Mouse (Mus musculus) cerebellum, adult 9-11 months (tissue): ENCODE data around the gene Palld.

Experiments used
- DNase-seq: peaks from one replicate; pipeline ENCODE4 v3.0.0; 2022

Palld gene

DNA sequence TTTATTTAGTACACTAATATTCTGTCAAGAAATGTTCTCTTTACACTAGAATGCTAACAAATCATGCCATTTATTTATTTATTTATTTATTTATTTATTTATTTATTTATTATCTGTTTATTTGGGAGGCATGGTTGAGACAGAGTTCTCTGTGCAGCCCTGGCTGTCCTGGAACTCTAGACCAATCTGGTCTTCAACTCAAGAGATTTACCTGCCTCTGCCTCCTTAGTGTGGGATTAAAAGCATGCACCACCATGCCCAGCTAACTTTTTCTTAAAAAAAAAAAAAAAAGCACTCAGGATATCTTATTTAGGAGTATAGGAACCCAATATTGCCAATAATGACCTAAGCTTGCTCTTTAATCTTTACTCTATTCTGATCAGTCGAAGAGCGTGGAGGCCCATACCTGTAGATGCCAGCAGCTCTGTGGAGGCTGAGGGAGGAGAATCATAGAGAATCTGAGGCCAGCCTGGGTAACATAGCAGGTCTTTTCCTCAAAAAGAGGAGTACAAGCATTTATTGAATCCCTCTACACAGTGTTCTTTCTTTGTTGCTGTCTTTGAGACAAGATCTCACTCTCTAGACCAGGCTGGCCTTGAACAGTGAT, 415.5 kb downstream of the Palld start:
- DNase-seq: no peak

DNA sequence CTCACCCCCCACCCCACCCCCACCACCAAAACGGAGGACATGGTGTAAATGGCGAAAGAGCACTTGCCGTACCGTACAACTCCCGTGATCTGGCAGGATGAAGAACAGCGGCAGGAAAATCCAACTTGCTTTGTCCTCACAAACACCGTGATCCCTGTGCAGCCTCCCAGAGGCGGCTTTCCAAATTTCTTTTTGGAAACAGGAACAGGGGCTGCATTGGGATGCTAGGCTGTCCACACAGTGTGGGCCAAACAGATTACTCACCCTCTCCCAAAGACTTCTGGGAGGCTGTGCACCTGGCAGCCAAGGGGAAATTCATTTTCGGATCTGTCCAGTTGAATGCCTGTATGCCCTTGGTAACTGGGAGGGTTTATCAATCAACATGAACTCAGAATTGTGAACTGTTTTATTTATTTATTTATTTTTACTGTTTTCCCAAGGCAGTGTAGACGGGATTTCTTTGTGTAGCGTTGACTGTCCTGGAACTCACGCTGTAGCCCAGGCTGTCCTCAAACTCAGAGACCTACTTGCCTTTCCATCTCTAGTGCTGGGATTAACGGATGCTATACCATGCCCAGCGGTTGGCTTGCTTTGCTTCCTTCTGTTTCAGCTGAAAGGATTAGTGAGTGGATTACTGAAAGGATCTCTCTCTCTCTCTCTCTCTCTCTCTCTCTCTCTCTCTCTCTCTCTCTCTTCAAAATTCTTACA, 422.1 kb downstream of the Palld start:
- DNase-seq: no peak

DNA sequence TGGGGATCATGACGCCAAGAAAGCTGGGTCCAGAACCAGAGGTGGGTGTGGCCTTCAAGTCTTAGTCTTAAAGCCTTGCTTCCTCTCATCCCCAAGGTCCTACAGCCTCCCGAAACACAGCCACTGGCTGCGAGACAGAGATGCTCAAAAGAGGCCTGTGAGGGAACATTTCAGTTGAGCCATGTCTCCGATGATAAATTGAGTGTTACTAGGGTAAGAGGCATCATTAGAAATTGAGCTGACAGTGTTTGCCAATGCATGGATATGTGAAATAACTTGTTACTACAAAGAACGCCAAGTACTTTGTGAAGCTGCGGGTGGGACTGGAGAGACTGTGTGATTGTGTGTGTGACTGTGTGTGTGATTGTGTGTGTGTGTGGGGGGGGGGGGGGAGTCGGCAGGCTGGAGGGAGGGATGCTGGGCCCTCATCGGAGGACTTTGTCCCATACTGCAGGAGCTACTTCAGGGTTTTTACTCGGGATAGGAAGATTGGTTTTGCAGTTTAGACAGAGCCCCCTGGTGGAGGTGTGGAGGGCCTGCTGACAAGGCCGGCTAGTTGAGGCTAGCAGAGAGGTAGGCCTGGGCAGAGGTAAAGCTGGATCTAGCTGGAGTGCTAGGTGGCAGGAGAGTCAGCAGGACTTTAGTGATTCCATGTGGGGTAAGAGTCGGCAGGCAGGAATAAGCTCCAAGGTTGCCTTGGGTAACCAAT, 422.8 kb downstream of the Palld start:
- DNase-seq: no peak

DNA sequence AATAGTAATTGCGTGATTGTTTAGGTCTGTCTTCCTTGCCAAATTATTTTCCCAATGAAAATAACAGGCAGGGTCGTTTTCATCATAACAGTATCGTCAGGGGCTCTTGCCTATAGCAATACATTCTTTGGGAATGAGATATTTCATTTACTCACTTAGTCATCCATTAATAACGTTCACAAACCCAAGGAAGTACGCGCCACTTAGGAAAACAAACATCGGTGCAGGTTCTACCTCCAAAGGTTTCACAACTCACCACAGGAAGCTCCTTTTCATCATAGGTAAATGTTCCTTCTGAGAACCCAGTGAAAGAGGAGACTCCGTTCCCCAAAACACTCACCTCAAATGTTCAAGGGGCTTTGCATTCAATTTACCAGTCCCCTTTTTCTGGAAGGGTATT, 423.7 kb downstream of the Palld start:
- no peak for DNase-seq

DNA sequence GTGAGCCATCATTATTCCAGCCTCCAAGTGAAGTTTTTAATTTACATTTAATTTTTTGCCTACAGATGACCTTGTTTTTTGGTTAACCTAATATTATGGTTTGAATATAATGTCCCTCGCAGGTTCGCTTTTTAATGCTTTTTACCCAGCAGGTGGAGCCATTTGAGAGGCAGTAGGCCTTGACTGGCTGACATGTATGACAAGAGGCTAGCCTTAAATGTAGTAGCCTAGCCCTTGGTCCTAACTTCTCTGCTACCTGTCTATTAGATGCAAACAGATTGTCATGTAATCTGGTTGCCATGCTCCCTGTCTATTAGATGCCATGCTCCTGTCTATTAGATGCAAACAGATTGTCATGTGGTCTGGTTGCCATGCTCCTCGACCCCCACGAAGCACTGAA, 424.3 kb downstream of the Palld start:
- no peak for DNase-seq

DNA sequence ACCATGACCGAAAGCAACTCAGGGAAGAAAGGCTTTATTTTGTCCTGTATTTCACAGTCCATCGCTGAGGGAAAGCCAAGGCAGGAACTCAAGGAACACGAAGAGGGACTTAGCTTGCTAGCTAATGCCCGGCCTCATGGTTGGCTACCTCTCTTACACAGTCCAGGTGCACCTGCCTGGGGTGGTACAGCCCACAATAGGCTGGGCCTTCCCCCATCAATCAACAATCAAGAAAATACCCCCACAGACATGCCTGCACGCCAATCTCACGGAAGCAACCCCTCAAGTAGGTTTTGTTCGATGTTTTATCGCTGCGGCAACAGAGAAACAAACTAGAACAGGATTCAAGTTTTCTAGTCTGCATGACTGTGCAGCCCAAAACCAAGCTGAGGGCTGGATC, 426.3 kb downstream of the Palld start:
- no peak for DNase-seq

DNA sequence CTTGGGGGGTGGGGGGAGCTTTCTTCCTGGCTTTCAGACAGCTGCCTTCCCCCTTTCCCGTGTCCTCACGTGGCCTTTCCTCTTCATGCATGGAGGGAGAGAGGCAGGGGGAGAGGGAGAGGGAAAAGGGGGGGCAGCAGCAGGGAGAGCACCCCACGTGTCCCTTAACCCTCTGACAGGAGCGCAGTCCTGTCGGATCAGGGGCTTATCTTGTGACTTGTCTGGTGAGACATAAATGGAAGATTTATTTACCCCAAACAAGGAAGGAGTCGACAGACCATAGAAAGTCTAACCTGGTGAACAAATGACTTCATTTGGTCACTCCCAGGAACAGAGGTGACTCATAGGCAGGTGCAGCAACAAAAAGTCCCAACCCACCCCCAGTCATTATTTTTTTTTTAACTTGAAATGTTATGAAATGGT, 427.2 kb downstream of the Palld start:
- DNase-seq: no peak

DNA sequence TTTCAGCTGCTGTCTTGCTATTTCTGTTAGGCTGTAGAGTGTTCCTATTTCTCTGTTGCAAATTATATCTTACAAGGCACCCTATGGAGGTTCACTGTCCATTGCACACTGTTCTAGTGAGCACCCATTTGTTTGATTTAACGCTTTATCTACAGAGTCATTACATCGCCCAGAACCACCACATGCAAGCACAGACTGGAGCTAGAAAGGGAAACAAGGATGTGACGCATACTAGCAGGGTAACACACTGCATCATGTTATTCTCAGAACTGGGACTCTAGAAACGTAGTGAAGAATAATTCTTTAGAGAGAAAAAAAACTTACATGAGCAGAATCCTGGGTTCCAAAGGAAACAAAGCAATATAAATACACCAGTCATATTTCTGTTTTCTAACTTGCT, 432.3 kb downstream of the Palld start:
- no peak for DNase-seq

DNA sequence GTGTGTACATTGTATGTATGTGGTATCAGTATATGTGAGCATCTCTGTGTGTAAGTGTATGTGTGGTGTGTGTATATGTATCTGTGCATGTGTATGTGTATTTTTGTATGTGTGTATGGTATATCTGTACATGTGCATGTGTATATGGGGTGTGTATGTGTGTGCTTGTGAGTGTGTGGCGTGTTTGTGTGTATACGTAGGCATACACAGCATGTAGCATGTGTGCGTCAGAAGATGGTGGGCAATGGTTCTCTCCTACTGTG, 435.0 kb downstream of the Palld start:
- DNase-seq: no peak

DNA sequence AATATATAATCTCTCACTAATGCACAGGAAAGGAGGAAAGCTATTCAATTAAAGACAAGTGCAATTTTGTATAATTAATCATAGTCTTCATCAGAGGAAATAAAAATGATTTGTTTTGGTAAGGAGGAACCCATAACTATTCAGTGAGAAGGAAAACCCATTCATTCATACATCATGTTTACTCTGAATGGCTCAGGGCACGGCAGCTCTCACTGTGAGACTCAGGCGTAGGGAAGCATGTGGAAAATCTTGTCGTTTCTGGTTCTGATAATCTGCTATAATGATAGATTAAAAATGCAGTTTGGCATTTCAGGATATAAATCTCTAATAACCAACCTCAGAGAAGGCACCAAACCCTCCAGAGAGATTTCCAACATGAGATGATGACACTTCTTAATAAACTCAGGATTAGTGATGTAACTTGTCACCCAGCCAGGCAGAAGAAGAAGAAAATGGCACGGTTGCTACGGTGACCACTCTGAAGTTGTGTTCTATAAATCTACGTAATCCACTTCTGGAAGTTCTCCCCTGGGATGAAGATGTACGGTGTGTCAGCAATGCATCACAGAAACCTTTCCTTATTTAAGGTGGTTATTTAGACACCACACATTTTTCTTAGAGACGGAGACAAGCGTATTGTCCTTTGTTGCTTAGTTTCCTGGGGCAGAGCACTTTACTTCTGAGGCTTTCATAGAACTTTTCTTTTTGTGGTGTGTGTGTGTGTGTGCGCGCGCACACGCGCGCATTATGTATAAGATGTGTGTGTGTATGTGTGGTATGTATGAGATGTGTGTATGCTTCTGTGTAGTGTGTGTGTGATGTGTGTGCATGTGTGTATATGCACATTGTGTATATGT, 435.6 kb downstream of the Palld start:
- DNase-seq: no peak

DNA sequence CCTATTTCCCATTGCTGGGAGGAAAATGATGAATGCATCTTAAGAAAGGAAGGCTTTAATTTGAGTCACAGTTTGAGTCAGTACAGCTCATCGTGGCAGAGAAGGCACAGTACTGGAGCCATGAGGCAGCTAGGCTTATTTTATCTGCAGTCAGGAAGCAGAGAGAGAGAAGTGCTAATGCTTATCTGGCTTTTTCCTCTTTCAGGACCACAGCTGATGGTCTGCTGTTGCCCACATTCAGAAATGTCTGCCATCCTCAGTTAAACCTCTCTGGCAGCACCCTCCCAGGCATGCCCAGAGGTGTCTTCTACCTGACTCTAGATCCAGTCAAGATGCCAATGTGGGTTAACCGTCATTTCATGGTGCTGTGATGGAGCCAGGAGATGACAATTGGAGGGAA, 438.1 kb downstream of the Palld start:
- no peak for DNase-seq

DNA sequence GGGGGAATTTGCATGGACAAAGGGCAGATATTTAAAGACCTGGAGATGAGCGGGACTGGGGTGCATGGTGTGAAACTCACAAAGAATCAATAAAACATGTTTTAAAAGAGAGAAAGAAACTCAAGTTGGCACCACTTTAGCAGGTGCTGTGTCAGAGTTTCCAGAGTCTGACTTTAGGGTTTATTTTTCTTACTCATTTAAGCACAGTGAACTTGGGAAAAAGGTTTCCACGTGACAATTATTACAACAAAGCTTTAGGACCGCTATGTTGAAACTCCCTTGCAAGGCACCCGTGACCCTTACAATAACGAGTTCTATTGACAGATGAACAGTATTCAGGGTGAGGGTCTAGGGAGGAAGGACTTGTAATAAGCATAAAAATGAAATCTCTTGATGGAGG, 440.3 kb downstream of the Palld start:
- DNase-seq: no peak
